Mouse (Mus musculus) neural tube, embryonic 10.5 days (tissue): Measurements from ENCODE around the gene Shtn1.
A peak's percentile ranks its signal among the peaks of the same experiment; 100 is the strongest.

Experiments
- DNase-seq: peaks from one replicate; pipeline ENCODE4 v3.0.0-alpha.2; 2017; ENCODE audit warnings: low spot score; ENCODE audit errors: extremely low spot score

The Shtn1 gene

GRCm38 (mm10) chr19:58970826-58971225, 105.1 kb downstream of the Shtn1 start:
- no peak for DNase-seq

DNA sequence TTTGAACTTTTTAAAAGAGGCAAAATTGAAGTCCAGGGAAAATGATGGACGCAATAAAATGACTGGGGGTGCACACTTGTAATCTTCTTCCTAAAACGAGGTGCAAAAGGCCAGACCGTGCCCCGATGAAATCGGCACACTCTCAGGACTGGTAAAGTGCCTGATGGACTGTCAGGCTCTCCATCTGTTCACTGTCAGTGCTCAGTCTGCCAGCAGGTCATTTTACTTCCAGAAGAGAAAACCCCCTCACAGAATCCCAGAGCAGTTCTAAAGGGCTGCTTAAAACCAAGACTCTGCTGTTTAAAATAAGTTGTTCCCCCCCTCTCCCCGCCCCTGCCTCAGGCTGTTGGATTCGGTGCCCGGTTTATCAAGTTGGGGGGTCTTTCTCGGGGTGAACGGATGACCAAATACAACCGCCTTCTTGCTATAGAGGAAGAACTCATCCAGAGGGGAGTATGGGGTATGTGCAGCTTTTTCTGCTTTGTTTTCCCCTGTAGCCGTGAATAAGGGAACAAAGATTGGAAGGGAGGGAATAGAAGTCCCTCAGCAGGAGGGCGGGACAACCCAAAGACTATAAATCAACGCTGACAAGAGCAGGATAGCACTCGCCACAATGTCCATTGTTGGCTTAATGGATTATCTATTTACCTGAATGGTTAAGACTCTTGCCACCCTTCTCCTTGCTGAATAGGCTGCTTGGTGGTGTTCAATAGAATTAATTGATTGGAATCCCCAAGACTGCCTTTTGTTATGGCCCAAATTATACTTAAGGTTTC, 107.0 kb downstream of the Shtn1 start:
- DNase-seq: peak; percentile 30

DNA sequence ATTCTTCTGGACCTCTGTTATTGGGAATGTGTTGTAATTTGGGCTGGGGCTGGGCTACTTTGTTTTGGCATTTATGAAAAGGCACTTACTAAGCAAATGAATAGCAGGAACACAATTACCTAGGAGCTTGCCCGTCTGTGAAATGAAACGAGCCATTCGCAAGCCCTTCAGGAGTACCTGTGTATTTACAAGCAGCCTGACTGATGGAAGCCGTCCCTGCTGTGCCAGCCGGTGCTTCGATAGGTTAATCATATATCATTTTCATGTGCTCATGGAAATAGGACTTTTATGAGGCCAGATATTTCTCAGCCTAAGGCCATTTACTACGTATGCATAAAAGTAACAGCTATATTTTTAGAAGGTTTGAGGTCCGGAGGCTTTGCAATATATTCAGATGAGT, 112.9 kb downstream of the Shtn1 start:
- no peak for DNase-seq

GRCm38 (mm10) chr19:58954779-58955178, 121.1 kb downstream of the Shtn1 start:
- no peak for DNase-seq

DNA sequence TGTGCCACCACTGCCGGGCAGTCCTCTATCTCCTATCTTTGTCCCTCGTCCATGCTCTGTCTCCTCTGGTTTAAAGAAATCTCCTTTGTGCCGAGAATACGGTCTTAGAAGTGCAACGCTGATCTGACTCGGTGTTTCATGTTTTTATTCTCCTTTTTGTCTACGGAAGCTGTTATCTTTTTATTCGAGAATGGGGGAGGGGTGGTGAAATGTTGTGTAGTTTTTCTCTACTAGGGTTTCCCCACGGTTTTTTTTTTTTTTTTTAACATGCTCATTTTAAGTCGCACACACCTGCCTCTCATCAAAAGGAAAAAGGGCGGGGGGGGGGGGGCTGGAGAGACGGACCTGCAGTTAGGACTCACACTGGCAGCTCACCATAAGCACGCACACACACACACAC, 123.7 kb downstream of the Shtn1 start:
- DNase-seq: no peak

DNA sequence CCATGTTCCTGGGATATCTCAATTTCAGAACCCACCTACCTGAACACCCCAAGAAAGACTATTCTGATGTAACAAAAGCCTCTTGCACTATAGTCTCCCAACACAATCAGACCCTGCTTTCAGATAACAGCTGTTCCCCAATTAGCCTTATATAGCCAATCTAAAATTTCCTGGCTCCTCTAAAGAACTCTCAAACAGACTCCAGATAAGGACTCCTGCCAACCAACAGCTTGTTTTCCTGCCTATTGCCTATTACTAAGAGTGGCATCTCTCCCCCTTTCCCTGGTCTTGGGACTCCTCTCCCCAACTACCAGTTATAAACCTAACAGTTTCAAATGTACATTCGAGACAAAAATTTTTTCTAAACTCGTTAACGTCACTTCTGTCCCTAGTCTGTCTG, 124.4 kb downstream of the Shtn1 start:
- DNase-seq: no peak

GRCm38 (mm10) chr19:58945959-58946358, 129.9 kb downstream of the Shtn1 start:
- DNase-seq: no peak

- peak; percentile 97 for DNase-seq
Measured at GRCm38 (mm10) chr19:58942841-58943828, 132.8 kb downstream of the Shtn1 start, which contains the start of the genes Eno4 and Hspa12a. Eno4 (plus strand) TSS chr19:58943425. Hspa12a (minus strand) TSS chr19:58943654.

DNA sequence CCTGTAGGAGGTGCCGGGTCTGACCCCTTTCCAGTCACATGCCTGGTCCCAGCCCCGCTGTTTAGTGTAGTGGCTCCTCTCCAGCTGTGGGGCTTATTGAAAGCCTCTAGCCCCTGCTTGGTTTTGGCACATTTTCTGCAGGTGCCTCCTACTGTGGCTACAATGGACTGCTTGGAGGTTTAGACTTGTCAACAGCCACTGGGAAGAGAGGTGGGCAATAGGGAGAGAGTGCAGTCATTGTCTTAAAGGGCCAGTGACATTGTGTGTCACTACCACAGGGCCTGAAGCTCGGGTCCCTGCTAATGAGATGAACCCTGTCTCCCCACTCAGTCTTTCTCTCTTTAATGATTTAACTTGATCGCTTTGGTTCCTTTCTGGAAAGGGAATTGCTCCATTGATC, 142.8 kb downstream of the Shtn1 start:
- no peak for DNase-seq

DNA sequence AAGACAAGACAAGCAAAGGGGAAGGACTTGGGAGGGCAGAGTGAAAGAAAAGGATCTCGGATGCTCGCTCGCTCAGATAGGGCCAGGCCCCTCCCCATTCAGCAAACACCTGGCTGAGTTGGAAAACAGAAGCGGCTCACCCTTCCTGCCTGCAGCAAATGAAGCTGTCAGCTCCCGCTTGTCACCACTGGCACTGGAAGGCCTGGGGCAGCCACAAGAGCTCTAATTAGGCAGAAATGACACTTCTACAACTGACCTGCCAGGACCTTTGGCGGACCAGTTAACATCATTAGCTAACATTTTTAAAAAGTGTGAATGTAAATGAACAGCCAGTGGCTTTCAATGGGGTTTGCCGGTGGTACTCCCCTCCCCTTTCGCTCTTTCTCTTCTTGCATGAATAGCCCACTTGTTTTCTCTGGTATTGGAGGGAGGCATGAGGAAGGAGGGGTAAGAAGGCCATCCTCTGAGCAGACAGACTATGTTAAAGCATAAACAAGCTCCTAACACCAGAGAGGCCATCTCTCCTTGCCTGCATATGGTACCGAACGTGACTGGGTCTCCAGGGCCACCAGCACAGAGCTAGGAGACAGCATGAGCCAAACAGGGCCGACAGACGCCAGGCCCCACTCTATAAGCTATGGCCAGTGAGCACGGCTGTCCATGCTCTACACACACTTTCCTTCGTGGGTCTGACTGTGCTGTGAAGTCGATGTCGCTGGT, 144.7 kb downstream of the Shtn1 start:
- no peak for DNase-seq
